Mouse (Mus musculus) kidney, adult 2 months (tissue): ENCODE data around the gene Syt17.

ENCODE experiments used
- CTCF ChIP-seq: fragments of 200-500 bp; conservative IDR thresholded peaks from 2 replicates; pipeline ENCODE4 v1.5.1; 2011; ENCODE audit warnings: low read depth, mild to moderate bottlenecking, control low read depth, low read length, moderate library complexity, mixed read lengths; ENCODE audit not compliant: insufficient read depth, insufficient read length
- POLR2A ChIP-seq: fragments of 200-500 bp; IDR thresholded peaks from one replicate; pipeline ENCODE4 v1.6.1; 2011; ENCODE audit warnings: low read depth, low read length, control low read depth

DNA sequence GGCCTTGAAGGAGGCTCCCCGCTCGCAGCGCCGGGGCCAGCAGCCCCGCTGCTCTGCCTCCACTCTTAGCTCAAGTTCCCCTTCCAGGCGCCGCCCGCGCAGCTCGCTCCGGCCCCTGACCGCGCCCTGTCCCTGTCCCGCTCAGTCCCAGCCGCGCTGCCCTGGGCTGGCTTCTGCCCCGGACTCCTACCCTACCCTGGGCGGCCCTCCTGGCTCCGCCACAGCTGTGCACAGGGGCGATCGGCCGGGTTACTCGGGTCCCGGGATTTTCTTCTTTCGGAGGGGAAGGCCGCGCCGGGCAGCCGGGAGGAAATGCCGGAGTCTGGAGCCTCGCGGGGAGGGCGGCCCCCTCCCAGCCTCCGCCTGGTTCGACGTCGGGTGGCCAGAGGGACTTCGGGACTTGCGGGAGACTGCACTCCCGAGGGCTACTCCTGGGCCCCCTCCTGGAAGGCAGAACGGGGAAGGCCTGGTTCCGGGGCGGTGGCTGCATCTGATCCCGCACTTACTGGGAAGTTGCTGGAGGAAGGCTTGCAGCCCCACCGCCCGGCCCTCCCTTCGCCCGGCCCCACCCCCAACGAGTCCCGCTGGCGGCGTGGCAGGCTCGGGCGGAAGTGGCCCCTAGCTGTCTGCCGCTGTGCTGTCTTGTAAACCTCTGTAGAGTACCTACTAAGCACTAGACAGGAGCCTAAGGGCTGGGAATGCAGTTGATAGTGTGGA is 43.6 kb upstream of the Syt17 start, which contains the start of gene Itpripl2:
- TF ChIP-seq CTCF (no peak), POLR2A (no peak)
